In genomic region chr2:70509021-70509632, GRCm38 (mm10) we compare ENCODE assay signal across 7 mouse cellular contexts. TPM values are rescaled to one million over a fixed set of nuclear protein-coding genes. Genes with fewer than 3 reads are reported as not detected.
A peak's percentile ranks its signal among the peaks of the same experiment; 100 is the strongest.
DNase-seq lines count a peak whose midpoint lies in the region; ATAC-seq and TF ChIP-seq lines count a peak whose summit lies in the region.

No protein-coding gene starts in this region.

- H3K9ac ChIP-seq in embryonic facial prominence, embryonic 11.5 days (replicated peaks; ENCODE audit: low read length) = peak overlapping the region; percentile 51
- H3K9ac ChIP-seq in heart, adult 2 months (ENCODE audit: low read depth, low read length) = peak overlapping the region; percentile 55
- H3K9ac ChIP-seq in limb, embryonic 12.5 days (replicated peaks) = peak overlapping the region; percentile 51
- peak overlapping the region; percentile 50 for H3K9ac ChIP-seq in midbrain, embryonic 13.5 days (replicated peaks)

- H3K4me1 ChIP-seq in bone marrow macrophage, adult 2 months (ENCODE audit: control insufficient read depth, insufficient read depth, low read length) = no peaks in the 10 kb centered on the region
- H3K4me1 ChIP-seq in embryonic facial prominence, embryonic 11.5 days (ENCODE audit: control insufficient read depth, insufficient read depth, low read length) = no peaks in the 10 kb centered on the region
- H3K4me1 ChIP-seq in heart, adult 2 months (ENCODE audit: control insufficient read depth, insufficient read depth, low read length) = no peaks in the 10 kb centered on the region
- H3K4me1 ChIP-seq in kidney, adult 2 months (ENCODE audit: control insufficient read depth, insufficient read depth, low read length) = peaks cover 11% of the 10 kb centered on the region
- H3K4me1 ChIP-seq in limb, embryonic 12.5 days (replicated peaks) = peaks cover 5% of the 10 kb centered on the region
- peaks cover 6% of the 10 kb centered on the region for H3K4me1 ChIP-seq in midbrain, embryonic 13.5 days (replicated peaks)

- H3K27me3 ChIP-seq in embryonic facial prominence, embryonic 11.5 days (ENCODE audit: control insufficient read depth, insufficient read depth, low read length) = no peaks in the 10 kb centered on the region
- 0 out of 2 replicates have a peak, but pooled peaks cover 1% of the 10 kb centered on the region for H3K27me3 ChIP-seq in heart, adult 2 months (ENCODE audit: control insufficient read depth, insufficient read depth, low read length)
- H3K27me3 ChIP-seq in kidney, adult 2 months (replicated peaks; ENCODE audit: control insufficient read depth, insufficient read depth, low read length) = no peaks in the 10 kb centered on the region
- peaks cover 8% of the 10 kb centered on the region for H3K27me3 ChIP-seq in limb, embryonic 12.5 days
- H3K27me3 ChIP-seq in midbrain, embryonic 13.5 days = peaks cover 10% of the 10 kb centered on the region; the same call in 1 of the 2 replicates

- 0% methylated on average over 47 of the region's 56 CpGs for WGBS in embryonic facial prominence, embryonic 11.5 days
- under 1% methylated on average over 49 of the region's 56 CpGs for WGBS in heart, adult 2 months
- WGBS in kidney, adult 2 months = under 1% methylated on average over 56 of the region's 56 CpGs
- WGBS in limb, embryonic 12.5 days = under 1% methylated on average over 53 of the region's 56 CpGs
- 1% methylated on average over 54 of the region's 56 CpGs for WGBS in midbrain, embryonic 13.5 days

- peak overlapping the region; percentile 36 for H3K4me3 ChIP-seq in bone marrow macrophage, adult 2 months (ENCODE audit: insufficient read depth, low read length)
- peak overlapping the region; percentile 48 for H3K4me3 ChIP-seq in embryonic facial prominence, embryonic 11.5 days (ENCODE audit: low read depth, low read length)
- H3K4me3 ChIP-seq in heart, adult 2 months = peak overlapping the region; percentile 51
- peak overlapping the region; percentile 96 for H3K4me3 ChIP-seq in kidney, adult 2 months (ENCODE audit: insufficient read depth, low read depth, low read length)
- H3K4me3 ChIP-seq in limb, embryonic 12.5 days (replicated peaks) = peak overlapping the region; percentile 54
- peak overlapping the region; percentile 47 for H3K4me3 ChIP-seq in midbrain, embryonic 13.5 days (replicated peaks)

- intact Hi-C loops in heart, adult 2 months (cut with DNase I) = no loop called here

- H3K4me2 ChIP-seq in embryonic facial prominence, embryonic 11.5 days (ENCODE audit: low read depth, low read length) = peak overlapping the region; percentile 87
- peak overlapping the region; percentile 78 for H3K4me2 ChIP-seq in limb, embryonic 12.5 days
- peak overlapping the region; percentile 73 for H3K4me2 ChIP-seq in midbrain, embryonic 13.5 days (replicated peaks)

- peak; percentile 90 for DNase-seq in embryonic facial prominence, embryonic 11.5 days (ENCODE audit: low spot score)
- DNase-seq in heart, adult 2 months = peak; percentile 81 to 82
- DNase-seq in kidney, adult 2 months = peak; percentile 93
- DNase-seq in spleen, postnatal 10 days (ENCODE audit: low spot score in 2 of 2) = peak; percentile 7 to 44

- no peaks in the 10 kb centered on the region for H3K36me3 ChIP-seq in embryonic facial prominence, embryonic 11.5 days (replicated peaks; ENCODE audit: control insufficient read depth, insufficient read depth, low read depth, low read length)
- H3K36me3 ChIP-seq in heart, adult 2 months (ENCODE audit: control insufficient read depth, insufficient read depth, low read length) = no peaks in the 10 kb centered on the region
- H3K36me3 ChIP-seq in kidney, adult 2 months (ENCODE audit: control insufficient read depth, insufficient read depth, low read length) = no peaks in the 10 kb centered on the region
- no peaks in the 10 kb centered on the region for H3K36me3 ChIP-seq in limb, embryonic 12.5 days
- no peaks in the 10 kb centered on the region for H3K36me3 ChIP-seq in midbrain, embryonic 13.5 days

- no peak overlapping the region for H3K27ac ChIP-seq in bone marrow macrophage, adult 2 months (ENCODE audit: insufficient read depth, low read depth, low read length)
- no peak overlapping the region for H3K27ac ChIP-seq in embryonic facial prominence, embryonic 11.5 days (replicated peaks; ENCODE audit: low read depth, low read length)
- H3K27ac ChIP-seq in heart, adult 2 months = no peak overlapping the region
- H3K27ac ChIP-seq in kidney, adult 2 months (ENCODE audit: insufficient read depth, low read depth, low read length) = peak overlapping the region; percentile 36; the same call in 1 of the 2 replicates
- H3K27ac ChIP-seq in limb, embryonic 12.5 days = no peak overlapping the region
- H3K27ac ChIP-seq in midbrain, embryonic 13.5 days = no peak overlapping the region

- TF ChIP-seq EP300 in heart, adult 2 months (IDR thresholded peaks at IDR 0.05; ENCODE audit: insufficient read depth, low read depth, low read length) = no peak

- ATAC-seq in embryonic facial prominence, embryonic 11.5 days (replicated peaks; ENCODE audit: insufficient number of reproducible peaks, low FRiP score, low TSS enrichment, low read depth) = peak; percentile 96
- ATAC-seq in limb, embryonic 12.5 days (ENCODE audit: insufficient number of reproducible peaks, insufficient read depth, low FRiP score, low TSS enrichment, low read depth) = peak; percentile 95
- peak; percentile 97 for ATAC-seq in midbrain, embryonic 13.5 days

- no peak for TF ChIP-seq CTCF in bone marrow macrophage, adult 2 months (IDR thresholded peaks at IDR 0.05; ENCODE audit: low read depth, low read length)
- peak; percentile 73 for TF ChIP-seq CTCF in heart, adult 2 months (IDR thresholded peaks at IDR 0.05)
- TF ChIP-seq CTCF in kidney, adult 2 months (conservative IDR thresholded peaks at IDR 0.05; ENCODE audit: insufficient read depth, insufficient read length, low read depth, low read length) = peak; percentile 61

- H3K79me2 ChIP-seq in heart, adult 2 months (replicated peaks; ENCODE audit: control insufficient read depth, insufficient read depth, low read length) = no peaks in the 10 kb centered on the region

- H3K9me3 ChIP-seq in embryonic facial prominence, embryonic 11.5 days (replicated peaks; ENCODE audit: control insufficient read depth, low read length) = no peaks in the 10 kb centered on the region
- no peaks in the 10 kb centered on the region for H3K9me3 ChIP-seq in limb, embryonic 12.5 days
- H3K9me3 ChIP-seq in midbrain, embryonic 13.5 days = no peaks in the 10 kb centered on the region

- TF ChIP-seq POLR2A in bone marrow macrophage, adult 2 months (IDR thresholded peaks at IDR 0.05; ENCODE audit: borderline replicate concordance, low read depth, low read length) = no peak
- no peak for TF ChIP-seq POLR2A in heart, adult 2 months (IDR thresholded peaks at IDR 0.05; ENCODE audit: insufficient read depth, low read depth, low read length)
- no peak for TF ChIP-seq POLR2A in kidney, adult 2 months (IDR thresholded peaks at IDR 0.05; ENCODE audit: low read depth, low read length)

RNA-seq across cellular contexts. Expression of gene Erich2, which starts 0.5 kb away (rescaled TPM):
- not detected in 2 replicates for polyA plus RNA-seq in bone marrow macrophage, adult 2 months (2012; ENCODE audit: insufficient read depth, insufficient read length, missing spikeins)
- 0.67 and 1.4 TPM in 2 replicates for polyA plus RNA-seq in embryonic facial prominence, embryonic 11.5 days (2014; fragmentation: Nextera tagmentation; extraction: Ambion mirVana)
- total RNA-seq in heart, adult 2 months (2021) = not detected
- 1.0 TPM in 1 of 2 replicates, not detected in the other for polyA plus RNA-seq in heart, adult 2 months (2012; rRNA removed)
- 2.2 and 2.7 TPM in 2 replicates for polyA plus RNA-seq in kidney, adult 2 months (2012; rRNA removed)
- polyA plus RNA-seq in limb, embryonic 12.5 days (2016; fragmentation: Nextera tagmentation; extraction: Ambion mirVana) = 0.38 and 0.93 TPM in 2 replicates
- 1.3 and 3.2 TPM in 2 replicates for polyA plus RNA-seq in midbrain, embryonic 13.5 days (2015; fragmentation: Nextera tagmentation; extraction: Ambion mirVana)

RNA-seq across cellular contexts. Expression of gene Sp5, which starts 34.4 kb away (rescaled TPM):
- polyA plus RNA-seq in bone marrow macrophage, adult 2 months (2012; ENCODE audit: insufficient read depth, insufficient read length, missing spikeins) = not detected in 2 replicates
- polyA plus RNA-seq in embryonic facial prominence, embryonic 11.5 days (2014; fragmentation: Nextera tagmentation; extraction: Ambion mirVana) = 2.9 and 3.9 TPM in 2 replicates
- total RNA-seq in heart, adult 2 months (2021) = not detected
- 0.10 TPM in 1 of 2 replicates, not detected in the other for polyA plus RNA-seq in heart, adult 2 months (2012; rRNA removed)
- 7.0 and 11.6 TPM in 2 replicates for polyA plus RNA-seq in kidney, adult 2 months (2012; rRNA removed)
- polyA plus RNA-seq in limb, embryonic 12.5 days (2016; fragmentation: Nextera tagmentation; extraction: Ambion mirVana) = 0.92 and 1.0 TPM in 2 replicates
- 11.1 and 18.1 TPM in 2 replicates for polyA plus RNA-seq in midbrain, embryonic 13.5 days (2015; fragmentation: Nextera tagmentation; extraction: Ambion mirVana)

RNA-seq across cellular contexts. Expression of gene Gad1, which starts 43.7 kb away (rescaled TPM):
- polyA plus RNA-seq in bone marrow macrophage, adult 2 months (2012; ENCODE audit: insufficient read depth, insufficient read length, missing spikeins) = not detected in 2 replicates
- 2.0 and 2.1 TPM in 2 replicates for polyA plus RNA-seq in embryonic facial prominence, embryonic 11.5 days (2014; fragmentation: Nextera tagmentation; extraction: Ambion mirVana)
- under 1 TPM; 0.23 to 0.45 TPM for total RNA-seq in heart, adult 2 months (2021)
- 0.04 and 0.12 TPM in 2 replicates for polyA plus RNA-seq in heart, adult 2 months (2012; rRNA removed)
- polyA plus RNA-seq in kidney, adult 2 months (2012; rRNA removed) = 0.31 and 1.5 TPM in 2 replicates
- 0.28 and 0.33 TPM in 2 replicates for polyA plus RNA-seq in limb, embryonic 12.5 days (2016; fragmentation: Nextera tagmentation; extraction: Ambion mirVana)
- 60.2 and 63.2 TPM in 2 replicates for polyA plus RNA-seq in midbrain, embryonic 13.5 days (2015; fragmentation: Nextera tagmentation; extraction: Ambion mirVana)

Comparison
In these comparisons a context has a peak if more than half of its experiments do, and no peak if none do; other contexts are left out.
1. H3K4me3 ChIP-seq: peak in every context shown above with its lines; median percentile 96 in kidney, adult 2 months; 54 in limb, embryonic 12.5 days; 51 in heart, adult 2 months; 48 in embryonic facial prominence, embryonic 11.5 days; 47 in midbrain, embryonic 13.5 days; 36 in bone marrow macrophage, adult 2 months.
2. DNase-seq: peak in every context shown above with its lines; median percentile 93 in kidney, adult 2 months; 90 in embryonic facial prominence, embryonic 11.5 days; 82 in heart, adult 2 months; 26 in spleen, postnatal 10 days.
3. RNA of gene Gad1, which starts 43.7 kb away (polyA plus RNA-seq): 60.2 to 63.2 TPM in midbrain, embryonic 13.5 days; 2.0 to 2.1 TPM in embryonic facial prominence, embryonic 11.5 days, 0.31 to 1.5 TPM in kidney, adult 2 months, 0.28 to 0.33 TPM in limb, embryonic 12.5 days, 0.04 to 0.12 TPM in heart, adult 2 months and not detected in bone marrow macrophage, adult 2 months; every median in the first group is over 10 times any median in the second.
4. Peak in every context shown above with its lines, with median percentiles within 50 percentile points of each other: ATAC-seq, H3K4me2 ChIP-seq and H3K9ac ChIP-seq.